Mouse (Mus musculus): Measurements from ENCODE around the gene Gfap. TPM values are rescaled to one million over a fixed set of nuclear protein-coding genes. Genes with fewer than 3 reads are reported as not detected.

The Gfap gene
- polyA plus RNA-seq (2016; fragmentation: Nextera tagmentation; extraction: Ambion mirVana) = 0.25 and 0.41 TPM in 2 replicates

- no peak within 1 kb of the TSS for H3K4me3 ChIP-seq (replicated peaks)
- H3K27me3 ChIP-seq = peaks cover 23% of the 10 kb centered on the region
- no peak within 1 kb of the TSS for H3K9ac ChIP-seq (replicated peaks)
- H3K9me3 ChIP-seq = no peaks in the 10 kb centered on the region
- H3K27ac ChIP-seq = no peak within 1 kb of the TSS
- ATAC-seq (ENCODE audit: insufficient number of reproducible peaks, insufficient read depth, low FRiP score, low TSS enrichment, low read depth) = no peak
- peaks cover 12% of the 10 kb centered on the region for H3K36me3 ChIP-seq
- 0 out of 2 replicates have a peak, but pooled peaks cover 5% of the 10 kb centered on the region for H3K4me1 ChIP-seq (replicated peaks)
- H3K4me2 ChIP-seq = no peak within 1 kb of the TSS
- WGBS = 11% methylated on average over 7 of the region's 7 CpGs
Observed at GRCm38 (mm10) chr11:102900763-102901162, at the start of gene Gfap. Gene Gfap, minus strand, starts transcription at chr11:102900912.

- no peaks in the 10 kb centered on the region for H3K36me3 ChIP-seq
- H3K4me1 ChIP-seq (replicated peaks) = peaks cover 32% of the 10 kb centered on the region
- peak overlapping the region; percentile 50 for H3K4me3 ChIP-seq (replicated peaks)
- peaks cover 99% of the 10 kb centered on the region for H3K27me3 ChIP-seq
- no peak for ATAC-seq (ENCODE audit: insufficient number of reproducible peaks, insufficient read depth, low FRiP score, low TSS enrichment, low read depth)
- H3K9ac ChIP-seq (replicated peaks) = peak overlapping the region; percentile 67
- H3K4me2 ChIP-seq = peak overlapping the region; percentile 80
- WGBS = 1% methylated on average over 51 of the region's 51 CpGs
- H3K9me3 ChIP-seq = no peaks in the 10 kb centered on the region
- no peak overlapping the region for H3K27ac ChIP-seq
Observed at GRCm38 (mm10) chr11:102948043-102948961, 47.6 kb upstream of the Gfap start.

- peaks cover 98% of the 10 kb centered on the region for H3K27me3 ChIP-seq
- H3K9ac ChIP-seq (replicated peaks) = no peak overlapping the region
- H3K36me3 ChIP-seq = no peaks in the 10 kb centered on the region
- H3K4me2 ChIP-seq = peak overlapping the region; percentile 58
- peaks cover 32% of the 10 kb centered on the region for H3K4me1 ChIP-seq (replicated peaks)
- no peak overlapping the region for H3K27ac ChIP-seq
- no peaks in the 10 kb centered on the region for H3K9me3 ChIP-seq
- peak; percentile 12; the same call in 1 of the 2 replicates for ATAC-seq (ENCODE audit: insufficient number of reproducible peaks, insufficient read depth, low FRiP score, low TSS enrichment, low read depth)
- peak overlapping the region; percentile 42 for H3K4me3 ChIP-seq (replicated peaks)
- 6% methylated on average over 8 of the region's 8 CpGs for WGBS
Observed at GRCm38 (mm10) chr11:102946992-102947343, 46.3 kb upstream of the Gfap start.

- no peaks in the 10 kb centered on the region for H3K9me3 ChIP-seq
- ATAC-seq (ENCODE audit: insufficient number of reproducible peaks, insufficient read depth, low FRiP score, low TSS enrichment, low read depth) = peak; percentile 52
- peaks cover 32% of the 10 kb centered on the region for H3K4me1 ChIP-seq (replicated peaks)
- no peaks in the 10 kb centered on the region for H3K36me3 ChIP-seq
- peak within 1 kb of the TSS; percentile 42 for H3K4me3 ChIP-seq (replicated peaks)
- no peak within 1 kb of the TSS; the same call in 1 of the 2 replicates for H3K9ac ChIP-seq (replicated peaks)
- no peak within 1 kb of the TSS for H3K27ac ChIP-seq
- peaks cover 98% of the 10 kb centered on the region for H3K27me3 ChIP-seq
- peak within 1 kb of the TSS; percentile 58 for H3K4me2 ChIP-seq
- WGBS = under 1% methylated on average over 87 of the region's 87 CpGs
Observed at GRCm38 (mm10) chr11:102946265-102946991, 45.7 kb upstream of the Gfap start, which contains the start of gene C1ql1. Gene C1ql1, minus strand, starts transcription at chr11:102946688.

GRCm38 (mm10) chr11:102945306-102946264 is 44.9 kb upstream of the Gfap start:
- no peak overlapping the region; the same call in 1 of the 2 replicates for H3K9ac ChIP-seq (replicated peaks)
- 4% methylated on average over 54 of the region's 54 CpGs for WGBS

GRCm38 (mm10) chr11:102941236-102941635 is 40.5 kb upstream of the Gfap start:
- no peaks in the 10 kb centered on the region for H3K36me3 ChIP-seq
- no peaks in the 10 kb centered on the region for H3K9me3 ChIP-seq
- WGBS = 49% methylated on average over 6 of the region's 6 CpGs
- H3K4me3 ChIP-seq (replicated peaks) = no peak overlapping the region
- no peak for ATAC-seq (ENCODE audit: insufficient number of reproducible peaks, insufficient read depth, low FRiP score, low TSS enrichment, low read depth)
- peaks cover 77% of the 10 kb centered on the region for H3K27me3 ChIP-seq
- no peak overlapping the region for H3K9ac ChIP-seq (replicated peaks)
- H3K27ac ChIP-seq = no peak overlapping the region
- peaks cover 44% of the 10 kb centered on the region for H3K4me1 ChIP-seq (replicated peaks)
- H3K4me2 ChIP-seq = no peak overlapping the region

More at GRCm38 (mm10) chr11:102945306-102946264, 44.9 kb upstream of the Gfap start:
- peaks cover 98% of the 10 kb centered on the region for H3K27me3 ChIP-seq
- H3K27ac ChIP-seq = no peak overlapping the region
- peak overlapping the region; percentile 58 for H3K4me2 ChIP-seq
- H3K4me1 ChIP-seq (replicated peaks) = peaks cover 32% of the 10 kb centered on the region
- no peaks in the 10 kb centered on the region for H3K36me3 ChIP-seq
- H3K4me3 ChIP-seq (replicated peaks) = peak overlapping the region; percentile 42
- no peaks in the 10 kb centered on the region for H3K9me3 ChIP-seq
- ATAC-seq (ENCODE audit: insufficient number of reproducible peaks, insufficient read depth, low FRiP score, low TSS enrichment, low read depth) = no peak

GRCm38 (mm10) chr11:102939024-102939675 is 38.4 kb upstream of the Gfap start:
- Histone ChIP-seq H3K36me3 (no peaks in the 10 kb centered on the region), H3K9me3 (no peaks in the 10 kb centered on the region), H3K27me3 (peaks cover 64% of the 10 kb centered on the region), H3K27ac (no peak overlapping the region), H3K4me3 (replicated peaks) (no peak overlapping the region), H3K4me1 (replicated peaks) (peaks cover 39% of the 10 kb centered on the region), H3K4me2 (0 out of 2 replicates have a peak overlapping the region, but pooled peaks have one; percentile 30), H3K9ac (replicated peaks) (0 out of 2 replicates have a peak overlapping the region, but pooled peaks have one; percentile 31)
- no peak for ATAC-seq (ENCODE audit: insufficient number of reproducible peaks, insufficient read depth, low FRiP score, low TSS enrichment, low read depth)
- 39% methylated on average over 13 of the region's 13 CpGs for WGBS

- Histone ChIP-seq H3K36me3 (no peaks in the 10 kb centered on the region), H3K9ac (replicated peaks) (no peak overlapping the region; the same call in 1 of the 2 replicates), H3K4me1 (replicated peaks) (peaks cover 40% of the 10 kb centered on the region), H3K27me3 (peaks cover 52% of the 10 kb centered on the region), H3K4me2 (no peak overlapping the region), H3K4me3 (replicated peaks) (no peak overlapping the region), H3K27ac (no peak overlapping the region), H3K9me3 (no peaks in the 10 kb centered on the region)
- ATAC-seq (ENCODE audit: insufficient number of reproducible peaks, insufficient read depth, low FRiP score, low TSS enrichment, low read depth) = no peak; the same call in 1 of the 2 replicates
- 44% methylated on average over 3 of the region's 3 CpGs for WGBS
Observed at GRCm38 (mm10) chr11:102937529-102938182, 36.9 kb upstream of the Gfap start.

GRCm38 (mm10) chr11:102936272-102936671 is 35.6 kb upstream of the Gfap start:
- Histone ChIP-seq H3K4me1 (replicated peaks) (peaks cover 40% of the 10 kb centered on the region), H3K9me3 (no peaks in the 10 kb centered on the region), H3K9ac (replicated peaks) (peak overlapping the region; percentile 31; the same call in 1 of the 2 replicates), H3K4me2 (no peak overlapping the region), H3K36me3 (no peaks in the 10 kb centered on the region), H3K27ac (no peak overlapping the region), H3K27me3 (peaks cover 41% of the 10 kb centered on the region), H3K4me3 (replicated peaks) (no peak overlapping the region)
- WGBS = 10% methylated on average over 4 of the region's 4 CpGs
- ATAC-seq (ENCODE audit: insufficient number of reproducible peaks, insufficient read depth, low FRiP score, low TSS enrichment, low read depth) = no peak
